Mouse (Mus musculus): ENCODE data around the gene Chic2.

- TF ChIP-seq CTCF (IDR thresholded peaks at IDR 0.05; ENCODE audit: borderline replicate concordance, extremely low read depth, insufficient read depth, insufficient read length), result no peak
- TF ChIP-seq POLR2A (IDR thresholded peaks at IDR 0.05; ENCODE audit: borderline replicate concordance, extremely low read depth, insufficient read depth, insufficient read length, poor library complexity, severe bottlenecking), result no peak
Measured at GRCm38 (mm10) chr5:75077051-75077380, 32.4 kb upstream of the Chic2 start.
